Mouse (Mus musculus) forebrain, embryonic 16.5 days (tissue): Measurements from ENCODE around the gene Sp6. TPM values are rescaled to one million over a fixed set of nuclear protein-coding genes. Genes with fewer than 3 reads are reported as not detected.

Source experiments
- ATAC-seq: fragments of 200-750 bp; cut with Nextera tagmentation; 2 replicates; pipeline ENCODE4 v1.8.0; 2017; ENCODE audit warnings: mild to moderate bottlenecking, moderate library complexity
- H3K27ac ChIP-seq: fragments of 300-500 bp; sonication (generic); 2 replicates; pipeline ENCODE4 v1.5.1; 2014; ENCODE audit warnings: low read length, control low read depth
- H3K27me3 ChIP-seq: fragments of 300-500 bp; sonication (generic); replicated peaks from 2 replicates; pipeline ENCODE4 v1.6.1; 2014; ENCODE audit warnings: low read length; ENCODE audit not compliant: control insufficient read depth, insufficient read depth
- H3K36me3 ChIP-seq: fragments of 300-500 bp; sonication (generic); 2 replicates; pipeline ENCODE4 v1.6.1; 2014; ENCODE audit not compliant: control insufficient read depth, insufficient read depth
- H3K4me1 ChIP-seq: fragments of 300-500 bp; sonication (generic); replicated peaks from 2 replicates; pipeline ENCODE4 v1.6.1; 2014; ENCODE audit warnings: low read length; ENCODE audit not compliant: control insufficient read depth, insufficient read depth
- H3K4me2 ChIP-seq: fragments of 300-500 bp; sonication (generic); 2 replicates; pipeline ENCODE4 v1.6.1; 2014; ENCODE audit warnings: mild to moderate bottlenecking, low read length, control low read depth
- H3K4me3 ChIP-seq: fragments of 300-500 bp; sonication (generic); replicated peaks from 2 replicates; pipeline ENCODE4 v1.5.1; 2014; ENCODE audit warnings: mild to moderate bottlenecking, low read length, control low read depth
- H3K9ac ChIP-seq: fragments of 300-500 bp; sonication (generic); replicated peaks from 2 replicates; pipeline ENCODE4 v1.6.1; 2014; ENCODE audit warnings: low read depth, low read length, control low read depth
- H3K9me3 ChIP-seq: fragments of 300-500 bp; sonication (generic); 2 replicates; pipeline ENCODE4 v1.6.1; 2016; ENCODE audit warnings: low read length; ENCODE audit not compliant: control insufficient read depth
- WGBS: fragments of 180-500 bp; shearing (Covaris S2); extraction: QIAGEN DNeasy Blood & Tissue Kit; methylation state at CpG from one replicate; pipeline ENCODE4 v1.1.7; 2014; 5-methylcytosine and 5-hydroxymethylcytosine counted together
- polyA plus RNA-seq: library from polyadenylated mRNA; unstranded; fragments of >200 nt; fragmentation: Nextera tagmentation; extraction: Ambion mirVana; gene quantifications from 2 replicates; pipeline ENCODE4 v1.2.1, GENCODE M21; 2015

Gene Sp6
- polyA plus RNA-seq, 1 experiment from 2014 or later: 0.29 TPM

- no peak overlapping the region for H3K4me2 ChIP-seq
- H3K27me3 ChIP-seq: 0 out of 2 replicates have a peak, but pooled peaks cover 3% of the 10 kb centered on the region
- no peaks in the 10 kb centered on the region for H3K36me3 ChIP-seq
- WGBS: 56% methylated on average over 8 of the region's 8 CpGs
- no peak overlapping the region for H3K4me3 ChIP-seq
- H3K4me1 ChIP-seq: peaks cover 21% of the 10 kb centered on the region
- H3K9ac ChIP-seq: no peak overlapping the region
- no peak for ATAC-seq
- no peaks in the 10 kb centered on the region for H3K9me3 ChIP-seq
- no peak overlapping the region for H3K27ac ChIP-seq
These were observed 20.4 kb upstream of the Sp6 start for GRCm38 (mm10) chr11:96992722-96993311.

DNA sequence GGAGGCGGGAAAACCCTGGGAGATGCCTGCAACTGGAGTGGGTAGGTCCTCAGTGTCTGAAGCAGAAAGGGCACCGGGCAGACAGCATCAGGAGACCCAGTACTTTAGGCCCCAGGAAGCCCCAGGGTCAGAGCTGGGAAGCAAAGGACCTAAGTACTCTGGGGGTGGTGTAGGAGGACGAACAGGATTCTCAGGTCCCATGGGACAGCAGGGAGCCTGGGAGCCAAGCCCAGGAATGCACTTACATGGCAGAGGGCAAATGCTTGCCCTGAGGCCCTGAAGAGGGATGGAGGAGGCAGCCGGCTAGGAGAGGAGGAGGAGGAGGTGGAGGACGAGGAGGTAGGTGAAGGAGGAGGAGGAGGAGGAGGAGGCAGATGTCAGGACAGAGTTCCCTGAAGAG lies 18.2 kb upstream of the Sp6 start:
- H3K9ac ChIP-seq: no peak overlapping the region
- no peaks in the 10 kb centered on the region for H3K36me3 ChIP-seq
- H3K27me3 ChIP-seq: no peaks in the 10 kb centered on the region
- H3K4me3 ChIP-seq: no peak overlapping the region
- WGBS: 31% methylated on average over 5 of the region's 5 CpGs
- no peaks in the 10 kb centered on the region for H3K9me3 ChIP-seq
- no peak overlapping the region for H3K4me2 ChIP-seq
- H3K27ac ChIP-seq: no peak overlapping the region
- H3K4me1 ChIP-seq: peaks cover 13% of the 10 kb centered on the region
- ATAC-seq: no peak

GRCm38 (mm10) chr11:96995836-96996772 lies 17.1 kb upstream of the Sp6 start:
- H3K9ac ChIP-seq: no peak overlapping the region
- H3K4me2 ChIP-seq: no peak overlapping the region
- H3K4me1 ChIP-seq: peaks cover 13% of the 10 kb centered on the region
- ATAC-seq: no peak
- H3K36me3 ChIP-seq: no peaks in the 10 kb centered on the region
- no peaks in the 10 kb centered on the region for H3K27me3 ChIP-seq
- H3K9me3 ChIP-seq: no peaks in the 10 kb centered on the region
- no peak overlapping the region for H3K27ac ChIP-seq
- 82% methylated on average over 15 of the region's 15 CpGs for WGBS
- no peak overlapping the region for H3K4me3 ChIP-seq

GRCm38 (mm10) chr11:96996773-96997379 lies 16.3 kb upstream of the Sp6 start:
- H3K27ac ChIP-seq: no peak overlapping the region
- no peaks in the 10 kb centered on the region for H3K36me3 ChIP-seq
- H3K4me2 ChIP-seq: peak overlapping the region; percentile 55
- 4% methylated on average over 17 of the region's 17 CpGs for WGBS
- H3K9ac ChIP-seq: peak overlapping the region; percentile 59
- ATAC-seq: peak; percentile 47; the same call in 1 of the 2 replicates
- peaks cover 13% of the 10 kb centered on the region for H3K4me1 ChIP-seq
- no peaks in the 10 kb centered on the region for H3K9me3 ChIP-seq
- H3K4me3 ChIP-seq: peak overlapping the region; percentile 25
- H3K27me3 ChIP-seq: no peaks in the 10 kb centered on the region

GRCm38 (mm10) chr11:96997380-96997956 lies 15.7 kb upstream of the Sp6 start:
- Histone ChIP-seq H3K27ac (no peak overlapping the region), H3K4me3 (peak overlapping the region; percentile 25), H3K4me1 (peaks cover 13% of the 10 kb centered on the region), H3K4me2 (peak overlapping the region; percentile 55), H3K9me3 (no peaks in the 10 kb centered on the region), H3K27me3 (no peaks in the 10 kb centered on the region), H3K9ac (peak overlapping the region; percentile 59), H3K36me3 (no peaks in the 10 kb centered on the region)
- ATAC-seq: peak; percentile 59
- WGBS: 5% methylated on average over 30 of the region's 30 CpGs

GRCm38 (mm10) chr11:97003170-97003569 lies 10.0 kb upstream of the Sp6 start:
- Histone ChIP-seq H3K9ac (no peak overlapping the region), H3K4me3 (no peak overlapping the region), H3K27me3 (peaks cover 5% of the 10 kb centered on the region; the same call in 1 of the 2 replicates), H3K4me2 (no peak overlapping the region), H3K4me1 (no peaks in the 10 kb centered on the region), H3K27ac (no peak overlapping the region), H3K9me3 (no peaks in the 10 kb centered on the region), H3K36me3 (no peaks in the 10 kb centered on the region)
- 48% methylated on average over 5 of the region's 5 CpGs for WGBS
- no peak for ATAC-seq

- H3K27ac ChIP-seq: no peak overlapping the region
- H3K9me3 ChIP-seq: no peaks in the 10 kb centered on the region
- no peak overlapping the region for H3K4me3 ChIP-seq
- peaks cover 5% of the 10 kb centered on the region; the same call in 1 of the 2 replicates for H3K27me3 ChIP-seq
- no peak overlapping the region for H3K9ac ChIP-seq
- H3K4me2 ChIP-seq: no peak overlapping the region
- ATAC-seq: no peak
- no peaks in the 10 kb centered on the region for H3K4me1 ChIP-seq
- 74% methylated on average over 9 of the region's 9 CpGs for whole genome bisulfite sequencing
- no peaks in the 10 kb centered on the region for H3K36me3 ChIP-seq
These were observed 6.0 kb upstream of the Sp6 start for GRCm38 (mm10) chr11:97007093-97007794.

DNA sequence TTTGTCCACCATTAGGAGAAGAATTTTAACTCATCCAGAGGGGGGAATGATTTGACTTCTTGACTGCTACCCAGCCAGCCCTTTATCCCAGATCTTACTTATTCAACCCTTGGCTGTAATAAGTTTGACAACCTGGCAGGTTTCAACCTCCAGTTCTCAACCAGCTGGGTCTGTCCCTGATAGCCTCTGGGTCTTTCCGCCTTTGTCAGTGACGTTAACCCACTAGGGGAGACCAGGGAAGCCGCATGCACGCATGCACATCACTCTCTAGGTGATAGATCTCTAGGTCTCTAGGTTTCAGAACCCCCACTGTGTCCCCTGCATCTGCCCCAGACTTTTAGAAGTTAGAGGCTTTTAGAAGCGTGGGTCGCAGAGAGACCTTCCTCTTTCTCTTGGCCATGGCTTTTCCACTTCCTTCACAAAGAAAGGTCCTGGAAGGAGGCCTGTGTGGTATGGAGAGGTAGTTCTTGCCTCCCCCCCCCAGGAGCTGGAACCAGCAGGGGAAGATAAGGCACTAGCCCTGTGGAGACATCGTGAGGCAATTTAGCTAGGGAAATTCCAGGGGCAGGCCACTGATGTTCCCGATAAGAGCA lies 3.9 kb upstream of the Sp6 start:
- H3K9ac ChIP-seq: no peak overlapping the region
- WGBS: 70% methylated on average over 8 of the region's 8 CpGs
- H3K36me3 ChIP-seq: no peaks in the 10 kb centered on the region
- no peak for ATAC-seq
- no peaks in the 10 kb centered on the region for H3K4me1 ChIP-seq
- H3K4me3 ChIP-seq: no peak overlapping the region
- no peaks in the 10 kb centered on the region for H3K9me3 ChIP-seq
- H3K27ac ChIP-seq: no peak overlapping the region
- H3K27me3 ChIP-seq: peaks cover 3% of the 10 kb centered on the region; the same call in 1 of the 2 replicates
- H3K4me2 ChIP-seq: no peak overlapping the region
